Mouse (Mus musculus): ENCODE data around the gene Brk1. TPM values are rescaled to one million over a fixed set of nuclear protein-coding genes. Genes with fewer than 3 reads are reported as not detected.

The Brk1 gene
- total RNA-seq, 1 experiment: 113 TPM

DNA sequence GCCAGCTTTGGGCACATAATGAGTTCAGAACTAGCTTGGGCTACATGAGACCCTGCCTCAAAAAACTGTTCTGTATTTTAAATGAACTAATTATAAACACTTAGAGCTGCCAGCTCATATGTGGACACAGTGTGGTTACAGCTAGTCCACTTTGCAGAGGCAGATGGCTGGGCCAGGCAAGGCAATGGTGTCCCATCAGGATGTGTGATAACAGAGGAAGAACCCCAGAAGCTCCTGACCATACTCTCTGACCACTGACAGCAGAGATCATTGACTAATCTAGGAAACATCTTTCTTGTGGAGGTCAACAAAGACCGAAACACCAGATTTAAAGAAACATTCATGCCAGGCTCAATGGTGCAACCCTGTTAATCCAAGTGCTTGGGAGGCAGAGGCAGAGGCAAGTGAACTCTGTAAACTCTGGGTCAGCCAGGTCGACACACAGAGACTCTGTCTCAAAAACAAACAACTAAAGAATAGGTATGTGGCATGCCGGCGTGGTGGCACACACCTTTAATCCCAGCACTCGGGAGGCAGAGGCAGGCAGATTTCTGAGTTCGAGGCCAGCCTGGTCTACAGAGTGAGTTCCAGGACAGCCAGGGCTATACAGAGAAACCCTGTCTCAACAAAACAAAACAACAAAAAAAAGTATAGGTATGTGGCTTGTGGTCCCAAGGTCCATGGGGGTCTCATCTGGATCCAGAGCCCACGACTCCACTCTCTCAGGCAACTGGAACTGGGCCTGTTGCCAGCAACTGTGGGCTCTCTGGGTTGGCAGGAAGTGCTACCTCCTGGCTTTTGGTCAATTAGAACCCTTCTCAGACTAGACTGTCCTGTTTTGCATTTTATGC, 45.0 kb downstream of the Brk1 start:
- in situ Hi-C loops (cut with MboI; ENCODE audit: low sequenced_read_pairs in 2 of 2, unreplicated experiment in 2 of 2): no loop called here
- DNase-seq (ENCODE audit: low read depth, low spot score): no peak
- no peak overlapping the region for H3K4me3 ChIP-seq (ENCODE audit: insufficient read depth in 1 of 2, low read depth in 1 of 2, low read length in 2 of 2, poor library complexity in 1 of 2, severe bottlenecking in 1 of 2)
- H3K9ac ChIP-seq (ENCODE audit: insufficient read depth, low read depth, low read length, poor library complexity, severe bottlenecking): no peak overlapping the region
- no peaks in the 10 kb centered on the region for H3K36me3 ChIP-seq (ENCODE audit: control insufficient read depth, insufficient read depth, low read length, poor library complexity, severe bottlenecking)
- no peaks in the 10 kb centered on the region for H3K9me3 ChIP-seq (ENCODE audit: control insufficient read depth, insufficient read depth, low read depth, low read length)
- TF ChIP-seq HCFC1 (IDR thresholded peaks at IDR 0.05; ENCODE audit: borderline replicate concordance, insufficient read depth, low read length) (no peak), ZNF384 (IDR thresholded peaks at IDR 0.05; ENCODE audit: low read depth, low read length) (no peak), CHD2 (IDR thresholded peaks at IDR 0.05; ENCODE audit: low read depth, low read length) (no peak), ZC3H11A (IDR thresholded peaks at IDR 0.05; ENCODE audit: borderline replicate concordance, low read depth, low read length) (no peak), MAFK (IDR thresholded peaks at IDR 0.05; ENCODE audit: insufficient read depth, low read depth, low read length) (no peak)
- H3K4me1 ChIP-seq (ENCODE audit: control insufficient read depth in 2 of 2, insufficient read depth in 2 of 2, low read length in 2 of 2, poor library complexity in 1 of 2): peaks cover 1 to 12% of the 10 kb centered on the region in 2 experiments; a peak in 2 of 4 replicates
- H3K27ac ChIP-seq (ENCODE audit: insufficient read depth, low read depth, low read length, poor library complexity, severe bottlenecking): no peak overlapping the region

DNA sequence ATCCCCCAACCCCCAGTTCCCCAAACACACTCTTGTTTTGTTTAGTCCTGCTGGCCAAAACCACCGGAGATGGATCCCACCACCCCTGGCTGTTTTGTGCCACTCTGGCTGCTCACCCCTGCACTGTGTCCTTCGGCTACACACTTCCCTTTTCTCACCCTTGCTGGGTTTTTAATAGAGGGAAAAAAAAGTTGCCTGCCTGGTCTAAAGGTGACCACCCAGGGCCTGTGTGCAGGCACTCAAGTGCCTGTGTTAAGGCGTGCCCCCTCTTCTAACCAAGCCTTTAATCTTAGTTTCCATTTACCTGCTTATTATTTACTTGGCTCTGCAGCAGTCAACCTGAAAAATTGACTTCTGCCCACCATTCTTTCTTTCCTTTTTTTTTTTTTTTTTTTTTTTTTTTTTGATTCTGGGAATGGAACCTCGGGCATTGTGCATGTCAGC, 45.6 kb downstream of the Brk1 start:
- 0 out of 2 replicates have a peak, but pooled peaks have one; percentile 26 for TF ChIP-seq ZNF384 (IDR thresholded peaks at IDR 0.05; ENCODE audit: low read depth, low read length)
- no peak for TF ChIP-seq CHD2 (IDR thresholded peaks at IDR 0.05; ENCODE audit: low read depth, low read length)

DNA sequence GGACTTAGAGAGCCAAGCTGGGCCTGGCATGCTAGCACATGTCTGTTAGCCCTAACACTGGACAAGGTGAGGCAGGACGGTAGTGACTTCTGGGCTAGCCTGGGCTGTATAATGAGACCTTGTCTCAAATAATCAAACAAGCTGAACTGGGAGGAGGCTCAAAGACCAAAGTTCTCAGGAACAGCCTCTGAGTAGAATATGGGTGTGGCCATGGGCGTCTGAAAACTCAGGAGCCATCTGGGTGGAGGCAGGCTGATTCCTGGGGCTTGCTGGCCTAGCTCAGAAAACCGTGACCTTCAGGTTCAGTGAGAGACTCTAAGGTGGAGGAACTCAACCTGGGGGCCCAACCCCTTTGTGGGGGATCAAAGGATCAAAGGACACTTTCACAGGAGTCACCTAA, 47.1 kb downstream of the Brk1 start:
- in situ Hi-C loops (cut with MboI; ENCODE audit: low sequenced_read_pairs in 2 of 2, unreplicated experiment in 2 of 2): no loop called here
- no peak overlapping the region for H3K4me3 ChIP-seq (ENCODE audit: insufficient read depth in 1 of 2, low read depth in 1 of 2, low read length in 2 of 2, poor library complexity in 1 of 2, severe bottlenecking in 1 of 2)
- no peak overlapping the region for H3K27ac ChIP-seq (ENCODE audit: insufficient read depth, low read depth, low read length, poor library complexity, severe bottlenecking)
- H3K9ac ChIP-seq (ENCODE audit: insufficient read depth, low read depth, low read length, poor library complexity, severe bottlenecking): no peak overlapping the region
- TF ChIP-seq ZNF384 (IDR thresholded peaks at IDR 0.05; ENCODE audit: low read depth, low read length) (no peak), HCFC1 (IDR thresholded peaks at IDR 0.05; ENCODE audit: borderline replicate concordance, insufficient read depth, low read length) (no peak), ZC3H11A (IDR thresholded peaks at IDR 0.05; ENCODE audit: borderline replicate concordance, low read depth, low read length) (no peak), CHD2 (IDR thresholded peaks at IDR 0.05; ENCODE audit: low read depth, low read length) (no peak), MAFK (IDR thresholded peaks at IDR 0.05; ENCODE audit: insufficient read depth, low read depth, low read length) (no peak)
- no peaks in the 10 kb centered on the region for H3K36me3 ChIP-seq (ENCODE audit: control insufficient read depth, insufficient read depth, low read length, poor library complexity, severe bottlenecking)
- no peaks in the 10 kb centered on the region for H3K9me3 ChIP-seq (ENCODE audit: control insufficient read depth, insufficient read depth, low read depth, low read length)
- peaks cover 1 to 17% of the 10 kb centered on the region in 2 experiments; a peak in 2 of 4 replicates for H3K4me1 ChIP-seq (ENCODE audit: control insufficient read depth in 2 of 2, insufficient read depth in 2 of 2, low read length in 2 of 2, poor library complexity in 1 of 2)
- DNase-seq (ENCODE audit: low read depth, low spot score): no peak

More for the DNA sequence above, 45.6 kb downstream of the Brk1 start:
- Histone ChIP-seq H3K4me1 (ENCODE audit: control insufficient read depth in 2 of 2, insufficient read depth in 2 of 2, low read length in 2 of 2, poor library complexity in 1 of 2) (peaks cover 1 to 16% of the 10 kb centered on the region in 2 experiments; a peak in 2 of 4 replicates), H3K9me3 (ENCODE audit: control insufficient read depth, insufficient read depth, low read depth, low read length) (no peaks in the 10 kb centered on the region), H3K9ac (ENCODE audit: insufficient read depth, low read depth, low read length, poor library complexity, severe bottlenecking) (no peak overlapping the region), H3K36me3 (ENCODE audit: control insufficient read depth, insufficient read depth, low read length, poor library complexity, severe bottlenecking) (no peaks in the 10 kb centered on the region), H3K4me3 (ENCODE audit: insufficient read depth in 1 of 2, low read depth in 1 of 2, low read length in 2 of 2, poor library complexity in 1 of 2, severe bottlenecking in 1 of 2) (no peak overlapping the region), H3K27ac (ENCODE audit: insufficient read depth, low read depth, low read length, poor library complexity, severe bottlenecking) (no peak overlapping the region)
- in situ Hi-C loops (cut with MboI; ENCODE audit: low sequenced_read_pairs in 2 of 2, unreplicated experiment in 2 of 2): no loop called here
- DNase-seq (ENCODE audit: low read depth, low spot score): no peak

GRCm38 (mm10) chr6:113653551-113653950, 49.0 kb downstream of the Brk1 start:
- TF ChIP-seq CHD2 (IDR thresholded peaks at IDR 0.05; ENCODE audit: low read depth, low read length): no peak
- no peak for TF ChIP-seq ZC3H11A (IDR thresholded peaks at IDR 0.05; ENCODE audit: borderline replicate concordance, low read depth, low read length)
- no peak for TF ChIP-seq ZNF384 (IDR thresholded peaks at IDR 0.05; ENCODE audit: low read depth, low read length)
- no peak for TF ChIP-seq HCFC1 (IDR thresholded peaks at IDR 0.05; ENCODE audit: borderline replicate concordance, insufficient read depth, low read length)
- TF ChIP-seq MAFK (IDR thresholded peaks at IDR 0.05; ENCODE audit: insufficient read depth, low read depth, low read length): no peak

More at GRCm38 (mm10) chr6:113653551-113653950, 49.0 kb downstream of the Brk1 start:
- no peak for DNase-seq (ENCODE audit: low read depth, low spot score)
- in situ Hi-C loops (cut with MboI; ENCODE audit: low sequenced_read_pairs in 2 of 2, unreplicated experiment in 2 of 2): no loop called here
- H3K9me3 ChIP-seq (ENCODE audit: control insufficient read depth, insufficient read depth, low read depth, low read length): no peaks in the 10 kb centered on the region
- peaks cover 1 to 20% of the 10 kb centered on the region in 2 experiments; a peak in 2 of 4 replicates for H3K4me1 ChIP-seq (ENCODE audit: control insufficient read depth in 2 of 2, insufficient read depth in 2 of 2, low read length in 2 of 2, poor library complexity in 1 of 2)
- no peaks in the 10 kb centered on the region for H3K36me3 ChIP-seq (ENCODE audit: control insufficient read depth, insufficient read depth, low read length, poor library complexity, severe bottlenecking)
- H3K4me3 ChIP-seq (ENCODE audit: insufficient read depth in 1 of 2, low read depth in 1 of 2, low read length in 2 of 2, poor library complexity in 1 of 2, severe bottlenecking in 1 of 2): no peak overlapping the region
- H3K27ac ChIP-seq (ENCODE audit: insufficient read depth, low read depth, low read length, poor library complexity, severe bottlenecking): no peak overlapping the region
- no peak overlapping the region for H3K9ac ChIP-seq (ENCODE audit: insufficient read depth, low read depth, low read length, poor library complexity, severe bottlenecking)

Measured in ES-E14 (cell line).